Comparison of ENCODE assay signal across 15 mouse cellular contexts in the genomic region with DNA sequence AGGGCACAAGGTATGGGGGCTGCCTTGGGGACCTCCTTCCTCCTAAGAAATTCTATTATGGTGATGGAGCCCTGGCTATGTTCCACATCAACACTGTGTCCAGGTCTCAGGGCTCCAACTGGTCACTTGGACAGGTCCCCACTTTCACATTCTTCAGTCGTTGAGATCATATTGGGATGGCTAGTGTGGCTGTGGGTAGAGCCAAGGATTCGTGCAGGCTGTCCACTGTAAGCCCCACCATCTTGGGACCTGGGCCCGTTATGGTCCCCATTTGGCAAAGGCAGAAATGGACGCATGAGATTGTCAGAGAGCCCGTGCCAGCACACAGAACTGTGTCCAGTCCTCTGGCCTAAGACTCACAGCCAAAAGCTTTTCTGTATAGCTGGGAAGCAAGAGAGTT. TPM values are rescaled to one million over a fixed set of nuclear protein-coding genes. Genes with fewer than 3 reads are reported as not detected.
DNase-seq lines count a peak whose midpoint lies in the region; ATAC-seq and TF ChIP-seq lines count a peak whose summit lies in the region.
"Had no signal": no experiment of that assay in that cellular context is flagged by ENCODE, and none has a peak within 500 bp of the region (broad histone marks: within the 10 kb centered on the region; RNA-seq: fewer than 3 reads in every experiment).

No protein-coding gene starts in this region.

- H3K36me3 ChIP-seq in forebrain, embryonic 12.5 days (replicated peaks): no peaks in the 10 kb centered on the region
- H3K36me3 ChIP-seq in forebrain, embryonic 10.5 days (replicated peaks): no peaks in the 10 kb centered on the region
- H3K36me3 ChIP-seq in heart, embryonic 14.5 days (ENCODE audit: control insufficient read depth, insufficient read depth, low read length): no peaks in the 10 kb centered on the region
- H3K36me3 ChIP-seq in midbrain, embryonic 14.5 days (ENCODE audit: control insufficient read depth, insufficient read depth, low read length): no peaks in the 10 kb centered on the region
- no peaks in the 10 kb centered on the region for H3K36me3 ChIP-seq in midbrain, embryonic 10.5 days
- H3K36me3 ChIP-seq: heart, embryonic 13.5 days; stomach, embryonic 15.5 days had no signal

- ATAC-seq in forebrain, embryonic 12.5 days (ENCODE audit: low FRiP score): no peak
- no peak for ATAC-seq in heart, embryonic 14.5 days (ENCODE audit: insufficient number of reproducible peaks, insufficient read depth, low FRiP score, low read depth)
- no peak for ATAC-seq in midbrain, embryonic 14.5 days (ENCODE audit: low FRiP score, low TSS enrichment)
- ATAC-seq: intestine, embryonic 16.5 days had no signal

- no peak overlapping the region for H3K4me3 ChIP-seq in forebrain, embryonic 12.5 days (replicated peaks)
- H3K4me3 ChIP-seq in forebrain, embryonic 10.5 days: no peak overlapping the region
- H3K4me3 ChIP-seq in heart, embryonic 14.5 days (ENCODE audit: control insufficient read depth in 1 of 2, insufficient read depth in 1 of 2, low read depth in 1 of 2, low read length in 2 of 2): no peak overlapping the region
- no peak overlapping the region for H3K4me3 ChIP-seq in midbrain, embryonic 14.5 days (replicated peaks; ENCODE audit: low read depth, low read length)
- H3K4me3 ChIP-seq in midbrain, embryonic 10.5 days: no peak overlapping the region
- no peak overlapping the region for H3K4me3 ChIP-seq in olfactory bulb, adult 2 months (ENCODE audit: insufficient read depth, low read depth, low read length)
- H3K4me3 ChIP-seq: erythroblast, embryonic 14.5 days; heart, embryonic 13.5 days; stomach, embryonic 15.5 days had no signal

- no peak for TF ChIP-seq POLR2A in olfactory bulb, adult 2 months (IDR thresholded peaks at IDR 0.05; ENCODE audit: insufficient read depth, low read depth, low read length)

- H3K4me1 ChIP-seq in forebrain, embryonic 12.5 days: peaks cover 23% of the 10 kb centered on the region
- H3K4me1 ChIP-seq in forebrain, embryonic 10.5 days: peaks cover 32% of the 10 kb centered on the region
- peaks cover 17 to 23% of the 10 kb centered on the region in 2 experiments for H3K4me1 ChIP-seq in heart, embryonic 14.5 days (ENCODE audit: control insufficient read depth in 2 of 2, insufficient read depth in 2 of 2, low read length in 2 of 2)
- H3K4me1 ChIP-seq in midbrain, embryonic 14.5 days (ENCODE audit: control insufficient read depth, insufficient read depth, low read length): peaks cover 18% of the 10 kb centered on the region
- peaks cover 24% of the 10 kb centered on the region for H3K4me1 ChIP-seq in midbrain, embryonic 10.5 days
- peaks cover 33% of the 10 kb centered on the region for H3K4me1 ChIP-seq in olfactory bulb, adult 2 months (ENCODE audit: control insufficient read depth, insufficient read depth, low read length)

- intact Hi-C loops in heart, postnatal 25 days (cut with DNase I): loop anchor here (5.0 kb wide), 1 partner anchor 65 kb away; no protein-coding TSS in a partner anchor

- H3K9me3 ChIP-seq in forebrain, embryonic 12.5 days: no peaks in the 10 kb centered on the region
- peaks cover 4% of the 10 kb centered on the region; the same call in 1 of the 2 replicates for H3K9me3 ChIP-seq in forebrain, embryonic 10.5 days
- no peaks in the 10 kb centered on the region for H3K9me3 ChIP-seq in heart, embryonic 14.5 days (ENCODE audit: control insufficient read depth, low read length)
- no peaks in the 10 kb centered on the region for H3K9me3 ChIP-seq in midbrain, embryonic 14.5 days (ENCODE audit: control insufficient read depth, low read length)
- H3K9me3 ChIP-seq in midbrain, embryonic 10.5 days (replicated peaks): no peaks in the 10 kb centered on the region
- H3K9me3 ChIP-seq: heart, embryonic 13.5 days; stomach, embryonic 15.5 days had no signal

- TF ChIP-seq CTCF in olfactory bulb, adult 2 months (IDR thresholded peaks at IDR 0.05; ENCODE audit: insufficient read depth, low read depth, low read length): no peak

- 0 out of 2 replicates have a peak overlapping the region, but pooled peaks have one; percentile 77 for H3K27ac ChIP-seq in forebrain, embryonic 12.5 days
- no peak overlapping the region for H3K27ac ChIP-seq in forebrain, embryonic 10.5 days
- no peak overlapping the region; a peak in 1 of 4 replicates for H3K27ac ChIP-seq in heart, embryonic 14.5 days (replicated peaks in 1 of 2; ENCODE audit: control insufficient read depth in 1 of 2, insufficient read depth in 1 of 2, low read depth in 2 of 2, low read length in 2 of 2)
- no peak overlapping the region for H3K27ac ChIP-seq in midbrain, embryonic 14.5 days (replicated peaks; ENCODE audit: low read depth, low read length)
- no peak overlapping the region for H3K27ac ChIP-seq in midbrain, embryonic 10.5 days (replicated peaks)
- H3K27ac ChIP-seq in olfactory bulb, adult 2 months (ENCODE audit: insufficient read depth, low read depth, low read length): peak overlapping the region; percentile 81; the same call in 1 of the 2 replicates
- H3K27ac ChIP-seq: kidney, postnatal 0 days; stomach, embryonic 15.5 days had no signal

- no peaks in the 10 kb centered on the region for H3K27me3 ChIP-seq in forebrain, embryonic 12.5 days
- H3K27me3 ChIP-seq in forebrain, embryonic 10.5 days (ENCODE audit: poor library complexity, severe bottlenecking): no peaks in the 10 kb centered on the region
- no peaks in the 10 kb centered on the region for H3K27me3 ChIP-seq in heart, embryonic 14.5 days (ENCODE audit: control insufficient read depth, insufficient read depth, low read length)
- H3K27me3 ChIP-seq in midbrain, embryonic 14.5 days (ENCODE audit: control insufficient read depth, insufficient read depth, low read length): no peaks in the 10 kb centered on the region
- H3K27me3 ChIP-seq in midbrain, embryonic 10.5 days (ENCODE audit: low read depth, poor library complexity, severe bottlenecking): no peaks in the 10 kb centered on the region
- H3K27me3 ChIP-seq: heart, embryonic 13.5 days; stomach, embryonic 15.5 days had no signal

- H3K4me2 ChIP-seq in forebrain, embryonic 12.5 days: no peak overlapping the region
- H3K4me2 ChIP-seq in heart, embryonic 14.5 days (ENCODE audit: low read length): no peak overlapping the region
- H3K4me2 ChIP-seq in midbrain, embryonic 14.5 days (ENCODE audit: low read length): no peak overlapping the region
- H3K4me2 ChIP-seq: stomach, embryonic 15.5 days had no signal

- WGBS in forebrain, embryonic 12.5 days: 83% methylated on average over 5 of the region's 5 CpGs
- WGBS in forebrain, embryonic 10.5 days: 91% methylated on average over 5 of the region's 5 CpGs
- WGBS in heart, embryonic 14.5 days: 77% methylated on average over 5 of the region's 5 CpGs
- 82% methylated on average over 5 of the region's 5 CpGs for WGBS in midbrain, embryonic 14.5 days
- 88% methylated on average over 5 of the region's 5 CpGs for WGBS in midbrain, embryonic 10.5 days
- WGBS in olfactory bulb, adult 2 months: 59% methylated on average over 5 of the region's 5 CpGs

- DNase-seq in forebrain, embryonic 10.5 days (ENCODE audit: extremely low spot score, low spot score): no peak
- no peak for DNase-seq in heart, postnatal 25 days (ENCODE audit: low spot score)
- no peak for DNase-seq in midbrain, embryonic 14.5 days
- DNase-seq in midbrain, embryonic 10.5 days (ENCODE audit: low spot score): no peak
- no peak for DNase-seq in T-cell, adult 2 months (ENCODE audit: low spot score)
- DNase-seq: lung, postnatal 14 days; right cerebral cortex, adult 18-20 months had no signal

- H3K9ac ChIP-seq in forebrain, embryonic 12.5 days: no peak overlapping the region
- H3K9ac ChIP-seq in heart, embryonic 14.5 days (ENCODE audit: low read length): 0 out of 2 replicates have a peak overlapping the region, but pooled peaks have one; percentile 34
- H3K9ac ChIP-seq in midbrain, embryonic 14.5 days (replicated peaks; ENCODE audit: low read length): 0 out of 2 replicates have a peak overlapping the region, but pooled peaks have one; percentile 16
- H3K9ac ChIP-seq: heart, embryonic 13.5 days; stomach, embryonic 15.5 days had no signal

RNA-seq across cellular contexts. Expression of a gene that starts 23.1 kb away (rescaled TPM):
- 26.0 and 27.0 TPM in 2 replicates for polyA plus RNA-seq in forebrain, embryonic 12.5 days (2016; fragmentation: Nextera tagmentation; extraction: Ambion mirVana)
- polyA plus RNA-seq in forebrain, embryonic 10.5 days (2016; fragmentation: Nextera tagmentation; extraction: Ambion mirVana): 15.7 and 17.8 TPM in 2 replicates
- polyA plus RNA-seq in heart, embryonic 14.5 days (2014; fragmentation: Nextera tagmentation; extraction: Ambion mirVana): 16.2 and 17.6 TPM in 2 replicates
- total RNA-seq in heart, postnatal 25 days (2021): 10 to 100 TPM; 67.8 to 89.5 TPM
- polyA plus RNA-seq in midbrain, embryonic 14.5 days (2014; fragmentation: Nextera tagmentation; extraction: Ambion mirVana): 23.7 and 24.0 TPM in 2 replicates
- 16.2 and 19.1 TPM in 2 replicates for polyA plus RNA-seq in midbrain, embryonic 10.5 days (2016; fragmentation: Nextera tagmentation; extraction: Ambion mirVana)
- polyA plus RNA-seq in olfactory bulb, adult 2 months (2012; ENCODE audit: insufficient read depth, insufficient read length, low replicate concordance, missing spikeins): not detected in 2 replicates

Comparison
In these comparisons a context has a peak if more than half of its experiments do, and no peak if none do; other contexts are left out.
1. H3K27ac ChIP-seq: peak in forebrain, embryonic 12.5 days (single experiment) and olfactory bulb, adult 2 months (single experiment); none in forebrain, embryonic 10.5 days (single experiment), heart, embryonic 14.5 days (0 of 2), midbrain, embryonic 14.5 days (single experiment) and midbrain, embryonic 10.5 days (single experiment).